ENCODE assay signal across 20 mouse cellular contexts in genomic region chr7:118697168-118697567, GRCm38 (mm10).
DNase-seq lines count a peak whose midpoint lies in the region; ATAC-seq lines count a peak whose summit lies in the region.
"Had no signal": no experiment of that assay in that cellular context is flagged by ENCODE, and none has a peak within 500 bp of the region (broad histone marks: within the 10 kb centered on the region; RNA-seq: fewer than 3 reads in every experiment).

No protein-coding gene starts in this region.

- no peak for ATAC-seq in cerebellum, adult (ENCODE audit: insufficient number of reproducible peaks, low FRiP score, low TSS enrichment)
- ATAC-seq: activated CD4-positive, CD25-positive, alpha-beta regulatory T cell, adult 4 months; CD4-positive, CD25-positive, alpha-beta regulatory T cell, adult 4 months had no signal

- peak; percentile 3 for DNase-seq in cerebellum, adult 9-10 months
- DNase-seq in 3134 (ENCODE audit: extremely low read depth, insufficient read length, low spot score) (peak; percentile 25), 3T3-L1 (ENCODE audit: low read depth, low spot score) (peak; percentile 66)
- DNase-seq in brain, adult 2 months (ENCODE audit: low read depth, low spot score), result peak; percentile 42
- no peak for DNase-seq in spleen, postnatal 14 days (ENCODE audit: low spot score in 2 of 2)
- no peak for DNase-seq in kidney, adult 8-10 months
- DNase-seq: cerebellum, adult 18-20 months; cerebellum, postnatal 14 days; gastrocnemius, postnatal 10 days; heart, adult 18-20 months; heart, postnatal 4 days; kidney, adult 11 months; kidney, postnatal 25 days; midbrain, embryonic 14.5 days; right cerebral cortex, postnatal 25 days; thymus, adult 18-20 months; thymus, postnatal 25 days had no signal

Comparison
In these comparisons a context has a peak if more than half of its experiments do, and no peak if none do; other contexts are left out.
1. DNase-seq: peak in cerebellum, adult 9-10 months (single experiment), 3134 (single experiment), 3T3-L1 (single experiment) and brain, adult 2 months (single experiment); none in spleen, postnatal 14 days (0 of 2) and kidney, adult 8-10 months (0 of 2).